Mouse (Mus musculus): ENCODE data around the gene Rps18. TPM values are rescaled to one million over a fixed set of nuclear protein-coding genes. Genes with fewer than 3 reads are reported as not detected.

Gene Rps18
- polyA plus RNA-seq, 1 experiment, result 771 TPM

DNA sequence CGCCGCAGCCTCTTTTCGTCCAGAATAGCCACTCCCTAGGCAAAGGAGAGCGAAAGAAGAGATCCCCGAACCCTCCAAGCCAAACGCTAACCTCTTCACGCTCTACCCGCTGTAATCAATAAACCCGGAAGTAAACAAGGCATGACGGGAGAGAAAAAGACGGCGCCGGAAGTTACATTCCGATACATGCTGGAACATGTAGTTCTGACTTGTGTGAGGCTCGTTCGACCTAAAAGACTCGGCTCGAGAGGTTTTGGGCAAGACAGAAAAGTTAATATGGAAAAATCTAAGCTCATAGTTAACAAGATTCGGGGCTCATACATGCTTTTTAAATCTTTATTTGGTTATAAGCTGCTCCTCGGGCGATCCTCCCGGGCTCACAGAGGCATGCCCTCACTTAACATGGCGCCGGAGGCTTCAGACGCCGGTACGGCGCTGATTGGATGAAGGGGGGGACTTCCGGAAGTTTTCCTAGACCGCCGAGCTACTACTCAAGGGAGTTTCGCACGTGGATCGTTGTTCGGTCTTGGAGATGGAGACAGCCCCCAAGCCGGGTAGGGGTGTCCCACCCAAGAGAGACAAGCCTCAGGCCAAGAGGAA lies 15.5 kb downstream of the Rps18 start, which contains the start of the genes Pfdn6 and Wdr46:
Pfdn6 (minus strand) TSS at position 138 of the 600 bp plus-strand sequence.
Wdr46 (plus strand) TSS at position 455 of the 600 bp plus-strand sequence.
- TF ChIP-seq POLR2A (IDR thresholded peaks at IDR 0.05; ENCODE audit: borderline replicate concordance, extremely low read depth, insufficient read depth, insufficient read length, poor library complexity, severe bottlenecking) (no peak), CTCF (IDR thresholded peaks at IDR 0.05; ENCODE audit: borderline replicate concordance, extremely low read depth, insufficient read depth, insufficient read length) (no peak)
- peak; percentile 98 for DNase-seq (ENCODE audit: low read depth)

DNA sequence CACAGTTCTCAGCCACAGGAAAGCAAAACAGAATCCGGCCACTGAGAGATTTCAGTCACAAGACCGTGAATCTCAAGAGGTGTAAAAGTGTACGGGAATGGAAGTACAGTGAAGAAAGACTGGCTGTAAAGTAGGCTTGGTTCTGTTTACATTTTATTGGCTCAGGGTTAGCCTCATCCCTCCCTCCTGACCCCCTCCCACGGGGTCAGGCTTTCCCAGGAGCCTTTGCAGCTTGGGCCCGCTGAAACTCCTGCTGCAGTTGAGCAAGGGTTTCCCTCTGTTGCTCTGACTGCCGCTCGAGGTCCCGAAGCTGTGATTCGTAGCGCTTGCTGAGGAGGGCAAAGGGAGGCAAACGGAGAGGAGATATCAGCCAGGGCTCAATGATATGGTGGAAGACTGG lies 17.0 kb downstream of the Rps18 start:
- DNase-seq (ENCODE audit: low read depth), result no peak
- TF ChIP-seq POLR2A (IDR thresholded peaks at IDR 0.05; ENCODE audit: borderline replicate concordance, extremely low read depth, insufficient read depth, insufficient read length, poor library complexity, severe bottlenecking), result no peak
- no peak for TF ChIP-seq CTCF (IDR thresholded peaks at IDR 0.05; ENCODE audit: borderline replicate concordance, extremely low read depth, insufficient read depth, insufficient read length)

DNA sequence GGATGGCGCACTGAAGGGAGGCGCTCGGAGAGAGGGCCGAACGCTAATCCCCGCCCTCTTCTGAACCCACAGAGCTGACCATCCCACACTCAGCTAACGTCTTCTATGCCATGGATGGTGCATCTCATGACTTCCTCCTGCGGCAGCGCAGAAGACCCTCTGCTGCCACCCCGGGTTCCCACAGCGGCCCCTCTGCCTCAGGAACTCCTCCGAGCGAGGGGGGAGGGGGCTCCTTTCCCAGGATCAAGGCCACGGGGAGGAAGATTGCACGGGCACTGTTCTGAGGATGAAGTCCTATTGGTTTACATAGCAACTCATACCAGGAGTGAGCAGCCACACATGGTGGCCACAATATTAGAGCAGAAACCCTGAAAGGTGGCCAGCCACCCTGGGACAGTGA lies 18.8 kb downstream of the Rps18 start:
- no peak for DNase-seq (ENCODE audit: low read depth)
- TF ChIP-seq POLR2A (IDR thresholded peaks at IDR 0.05; ENCODE audit: borderline replicate concordance, extremely low read depth, insufficient read depth, insufficient read length, poor library complexity, severe bottlenecking), result no peak
- TF ChIP-seq CTCF (IDR thresholded peaks at IDR 0.05; ENCODE audit: borderline replicate concordance, extremely low read depth, insufficient read depth, insufficient read length), result no peak

DNA sequence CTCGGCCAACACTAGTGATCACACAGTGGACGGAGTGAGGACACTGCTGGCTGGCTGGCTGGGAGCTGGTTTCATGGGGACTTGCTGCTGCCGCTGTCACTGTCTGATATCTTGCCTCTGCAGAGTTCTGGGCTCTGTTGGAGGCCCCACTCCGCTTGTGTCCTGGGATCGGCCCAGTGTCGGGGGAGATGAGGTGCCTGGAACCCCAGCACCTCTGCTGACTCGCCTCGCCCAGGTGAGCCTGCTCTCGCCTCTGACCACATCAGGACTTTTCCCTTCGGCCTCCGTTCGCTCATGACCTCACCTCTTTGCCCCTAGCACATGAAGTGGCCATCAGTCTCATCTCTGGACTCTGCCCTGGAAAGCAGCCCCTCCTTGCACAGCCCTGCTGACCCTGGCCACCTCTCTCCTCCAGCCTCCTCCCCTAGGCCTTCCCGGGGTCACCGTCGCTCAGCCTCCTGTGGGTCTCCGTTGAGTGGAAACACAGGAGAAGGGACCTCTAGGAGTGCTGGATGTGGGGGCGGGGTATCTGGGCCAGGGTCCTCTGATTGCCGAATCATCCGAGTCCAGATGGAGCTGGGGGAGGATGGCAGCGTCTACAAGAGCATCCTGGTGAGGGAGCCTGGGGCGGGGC lies 20.3 kb downstream of the Rps18 start:
- DNase-seq (ENCODE audit: low read depth), result no peak

DNA sequence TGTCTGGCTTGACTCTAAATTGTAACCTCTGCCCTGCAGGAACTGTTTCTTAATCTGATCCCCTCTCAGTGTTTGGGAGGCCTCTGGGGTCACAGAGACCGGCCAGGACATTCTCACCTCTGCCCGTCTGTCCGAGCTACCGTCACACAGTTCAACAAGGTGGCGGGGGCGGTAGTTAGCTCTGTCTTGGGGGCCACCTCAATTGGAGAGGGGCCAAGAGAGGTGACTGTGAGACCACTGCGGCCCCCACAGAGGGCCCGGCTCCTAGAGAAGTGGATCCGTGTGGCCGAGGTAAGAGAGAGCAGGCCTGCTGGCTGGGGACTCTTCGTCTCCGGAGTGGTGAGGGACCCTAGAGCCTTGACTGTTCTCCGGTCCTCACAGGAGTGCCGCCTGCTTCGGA lies 22.8 kb downstream of the Rps18 start:
- TF ChIP-seq POLR2A (IDR thresholded peaks at IDR 0.05; ENCODE audit: borderline replicate concordance, extremely low read depth, insufficient read depth, insufficient read length, poor library complexity, severe bottlenecking), result no peak

More for the DNA sequence above, 20.3 kb downstream of the Rps18 start:
- TF ChIP-seq POLR2A (IDR thresholded peaks at IDR 0.05; ENCODE audit: borderline replicate concordance, extremely low read depth, insufficient read depth, insufficient read length, poor library complexity, severe bottlenecking) (no peak), CTCF (IDR thresholded peaks at IDR 0.05; ENCODE audit: borderline replicate concordance, extremely low read depth, insufficient read depth, insufficient read length) (no peak)

DNA sequence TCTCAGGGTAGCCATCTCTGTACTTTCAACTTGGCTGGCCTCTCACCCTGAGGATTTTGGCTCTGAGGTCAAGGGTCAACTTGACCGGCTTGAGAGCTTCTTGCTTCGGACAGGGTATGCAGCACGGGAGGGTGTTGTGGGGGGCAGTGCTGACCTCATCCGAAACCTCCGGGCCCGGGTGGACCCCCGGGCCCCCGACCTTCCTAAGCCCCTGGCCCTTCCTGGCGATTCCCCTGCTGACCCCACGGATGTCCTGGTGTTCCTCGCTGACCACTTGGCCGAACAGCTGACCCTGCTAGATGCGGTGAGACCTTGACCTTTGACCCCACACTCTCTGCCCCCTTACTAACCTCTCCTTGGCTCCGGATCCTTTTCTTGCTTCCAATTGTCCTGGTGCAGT lies 23.4 kb downstream of the Rps18 start:
- no peak for DNase-seq (ENCODE audit: low read depth)
- TF ChIP-seq POLR2A (IDR thresholded peaks at IDR 0.05; ENCODE audit: borderline replicate concordance, extremely low read depth, insufficient read depth, insufficient read length, poor library complexity, severe bottlenecking) (no peak), CTCF (IDR thresholded peaks at IDR 0.05; ENCODE audit: borderline replicate concordance, extremely low read depth, insufficient read depth, insufficient read length) (no peak)

More for the DNA sequence above, 22.8 kb downstream of the Rps18 start:
- DNase-seq (ENCODE audit: low read depth), result no peak

DNA sequence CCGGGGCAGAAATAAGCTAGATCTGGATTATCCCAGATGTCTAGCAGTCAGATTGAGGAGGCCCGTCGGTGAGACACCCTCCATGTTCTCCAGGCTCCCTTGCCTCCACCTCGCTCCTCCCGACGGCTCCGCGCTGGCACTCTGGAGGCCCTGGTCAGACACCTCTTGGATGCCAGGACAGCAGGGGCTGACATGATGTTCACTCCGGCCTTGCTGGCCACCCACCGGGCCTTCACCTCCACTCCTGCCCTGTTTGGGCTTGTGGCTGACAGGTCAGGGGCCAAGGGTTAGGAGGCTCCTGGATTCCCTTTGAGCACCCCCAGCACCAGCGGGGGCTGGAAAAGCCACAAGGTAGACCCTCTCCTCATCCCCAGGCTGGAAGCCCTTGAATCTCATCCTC lies 23.9 kb downstream of the Rps18 start:
- DNase-seq (ENCODE audit: low read depth), result no peak
- TF ChIP-seq POLR2A (IDR thresholded peaks at IDR 0.05; ENCODE audit: borderline replicate concordance, extremely low read depth, insufficient read depth, insufficient read length, poor library complexity, severe bottlenecking) (no peak), CTCF (IDR thresholded peaks at IDR 0.05; ENCODE audit: borderline replicate concordance, extremely low read depth, insufficient read depth, insufficient read length) (no peak)

DNA sequence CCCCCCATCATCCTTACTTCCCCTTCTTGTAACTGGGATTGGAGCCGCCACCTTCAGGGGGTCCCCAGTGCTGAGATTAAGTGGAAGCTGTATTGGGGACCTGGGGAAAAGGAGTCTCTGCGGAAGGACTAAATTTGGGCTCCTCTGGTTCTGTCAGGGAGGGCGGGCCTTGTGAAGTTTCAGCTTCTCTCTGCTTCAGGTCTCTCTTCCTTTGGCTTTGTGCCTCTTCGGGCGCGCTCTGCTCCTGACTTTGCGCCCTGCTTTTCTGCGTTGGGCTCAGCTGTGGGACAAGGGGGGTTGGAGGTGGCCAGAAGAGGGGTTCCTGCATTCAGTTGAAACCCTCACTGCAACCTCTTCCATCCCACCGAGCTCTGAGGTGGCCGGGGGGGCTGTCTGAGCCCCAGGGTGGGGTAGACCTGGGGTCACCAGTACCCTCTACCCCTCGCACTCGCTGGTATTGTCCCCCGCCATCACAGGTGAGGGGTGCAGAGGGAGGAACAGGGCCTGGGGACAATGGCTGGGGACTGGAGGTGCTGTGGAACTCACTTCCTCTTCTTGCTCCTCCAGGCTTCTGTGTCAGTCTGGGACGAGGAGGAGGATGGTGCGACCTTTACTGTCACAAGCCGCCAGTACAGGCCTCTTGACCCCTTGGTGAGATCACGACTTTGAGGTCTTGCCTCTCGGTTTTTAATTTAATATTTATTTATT lies 24.5 kb downstream of the Rps18 start:
- no peak for DNase-seq (ENCODE audit: low read depth)
- TF ChIP-seq POLR2A (IDR thresholded peaks at IDR 0.05; ENCODE audit: borderline replicate concordance, extremely low read depth, insufficient read depth, insufficient read length, poor library complexity, severe bottlenecking) (no peak), CTCF (IDR thresholded peaks at IDR 0.05; ENCODE audit: borderline replicate concordance, extremely low read depth, insufficient read depth, insufficient read length) (no peak)

DNA sequence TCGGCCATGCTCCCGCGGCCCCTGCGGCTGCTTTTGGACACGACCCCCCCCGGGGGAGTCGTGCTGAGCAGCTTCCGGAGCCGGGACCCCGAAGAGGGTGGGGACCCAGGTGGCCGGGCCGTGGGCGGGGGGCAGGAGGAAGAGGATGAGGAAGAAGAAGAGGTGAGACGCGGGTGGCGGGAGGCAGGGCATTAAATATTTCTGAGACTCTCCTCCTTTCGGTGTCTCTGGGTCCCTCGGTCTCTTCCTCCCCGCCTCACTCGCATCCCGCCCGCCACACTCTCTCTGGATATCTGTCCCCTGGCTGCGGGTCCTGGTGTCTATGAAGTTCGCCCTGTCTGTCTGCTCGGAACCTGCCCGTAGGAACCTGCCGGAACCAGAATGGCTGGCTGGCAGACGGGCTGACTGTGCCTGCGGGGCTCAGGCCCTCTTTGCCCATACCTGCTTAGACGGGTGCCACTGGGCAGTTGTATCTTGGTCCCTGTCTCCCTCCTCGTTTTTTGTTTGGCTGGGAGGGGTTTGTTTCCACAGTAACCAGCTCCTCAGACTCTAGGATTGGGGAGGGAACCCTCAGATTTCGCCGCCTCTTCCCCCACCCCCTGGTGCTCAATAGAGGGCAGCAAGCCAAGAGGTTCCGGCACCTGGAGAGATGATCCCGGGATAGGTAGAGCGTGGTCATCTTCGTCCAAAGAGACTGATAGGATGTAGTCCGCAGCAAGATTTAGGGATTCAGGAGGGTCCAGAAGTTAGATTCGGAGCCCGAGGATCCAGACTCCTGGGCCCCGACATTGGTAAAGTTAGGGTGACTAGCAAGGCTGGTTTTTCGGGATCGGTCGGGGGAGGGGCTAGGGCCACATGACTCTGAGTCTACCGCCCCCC lies 25.3 kb downstream of the Rps18 start:
- DNase-seq (ENCODE audit: low read depth), result peak; percentile 39
- TF ChIP-seq CTCF (IDR thresholded peaks at IDR 0.05; ENCODE audit: borderline replicate concordance, extremely low read depth, insufficient read depth, insufficient read length) (no peak), POLR2A (IDR thresholded peaks at IDR 0.05; ENCODE audit: borderline replicate concordance, extremely low read depth, insufficient read depth, insufficient read length, poor library complexity, severe bottlenecking) (no peak)

DNA sequence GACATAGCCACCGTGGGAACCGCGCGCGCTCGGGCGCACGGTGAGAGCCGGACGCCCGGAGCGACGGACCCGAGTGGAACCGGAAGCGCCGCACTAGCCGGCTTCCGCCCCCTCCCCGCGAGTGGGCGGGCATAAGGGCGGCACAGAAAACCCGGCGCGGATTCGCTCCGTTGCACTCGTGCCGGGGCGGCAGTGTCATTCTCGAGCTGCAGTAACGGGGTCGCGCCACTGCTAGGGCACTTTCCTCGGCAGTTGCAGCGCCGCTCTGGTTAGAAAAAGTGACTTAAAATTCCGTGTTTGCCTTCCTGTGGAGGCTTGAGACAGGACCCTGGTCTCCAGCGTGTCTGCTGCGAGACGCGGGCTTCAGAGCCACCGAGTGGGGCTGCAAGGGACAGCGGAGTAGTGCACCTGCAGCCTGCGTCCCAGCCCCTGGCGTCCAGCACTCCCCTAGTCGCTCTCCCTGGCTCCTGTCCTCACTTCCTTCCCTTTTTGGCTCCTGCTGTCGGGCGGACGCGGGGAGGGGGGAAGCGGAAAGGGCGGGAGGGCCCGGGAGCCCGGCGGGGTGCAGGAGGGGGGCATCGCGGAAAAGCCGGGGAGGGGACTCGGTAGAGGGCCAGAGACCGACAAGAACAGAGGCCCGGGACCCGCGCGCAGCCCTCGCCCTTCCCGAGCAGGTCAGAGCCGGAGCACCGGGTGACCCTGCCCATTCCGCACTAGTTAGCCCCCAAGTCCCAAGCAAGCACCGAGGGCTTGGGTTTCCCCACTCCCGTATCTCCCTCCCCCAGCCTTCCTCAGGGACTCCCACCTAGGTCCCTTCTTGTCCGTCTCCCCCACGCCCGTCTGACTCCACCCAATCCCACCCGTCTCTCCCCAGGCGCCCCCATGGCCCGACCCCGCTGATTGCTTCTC lies 26.2 kb downstream of the Rps18 start, which contains the start of gene Rgl2:
Rgl2 (plus strand) TSS at position 173 of the 909 bp plus-strand sequence.
- TF ChIP-seq POLR2A (IDR thresholded peaks at IDR 0.05; ENCODE audit: borderline replicate concordance, extremely low read depth, insufficient read depth, insufficient read length, poor library complexity, severe bottlenecking), result 0 out of 2 replicates have a peak, but pooled peaks have one; percentile 34
- TF ChIP-seq CTCF (IDR thresholded peaks at IDR 0.05; ENCODE audit: borderline replicate concordance, extremely low read depth, insufficient read depth, insufficient read length), result peak; percentile 40; the same call in 1 of the 2 replicates
- DNase-seq (ENCODE audit: low read depth), result peak; percentile 98

Data from brain, embryonic 14.5 days (tissue).